Mouse (Mus musculus) central nervous system, embryonic 14 days (tissue): ENCODE measurements around the gene Tctex1d2. TPM values are rescaled to one million over a fixed set of nuclear protein-coding genes. Genes with fewer than 3 reads are reported as not detected.

Experiments
- polyA plus RNA-seq: library from polyadenylated mRNA; depleted of rRNA; stranded (reverse); fragments of >200 nt; gene quantifications from 2 replicates; pipeline ENCODE4 v1.2.3, GENCODE M21; 2012; rRNA removed

The Tctex1d2 gene
- 21.1 and 23.7 TPM in 2 replicates for polyA plus RNA-seq

GRCm38 (mm10) chr16:32419517-32420483 lies at the start of gene Tctex1d2:
Gene Tctex1d2, plus strand, starts transcription at chr16:32419702.

GRCm38 (mm10) chr16:32400267-32400666 lies 19.2 kb upstream of the Tctex1d2 start, which contains the start of gene Tm4sf19:
Gene Tm4sf19, plus strand, starts transcription at chr16:32400506.

GRCm38 (mm10) chr16:32430474-32431046 lies 11.1 kb downstream of the Tctex1d2 start, which contains the start of gene Pcyt1a:
Gene Pcyt1a, plus strand, starts transcription at chr16:32430921.

Other genes starting within 250 kb of the Tctex1d2 start
- not detected in 2 replicates for gene Bex6, start 239.9 kb upstream of the Tctex1d2 start, polyA plus RNA-seq
- gene Fbxo45, start 172.5 kb upstream of the Tctex1d2 start, polyA plus RNA-seq, result 23.2 and 24.9 TPM in 2 replicates
- 12.2 and 12.4 TPM in 2 replicates for gene Wdr53, start 172.5 kb upstream of the Tctex1d2 start, polyA plus RNA-seq
- gene Smco1, start 148.2 kb upstream of the Tctex1d2 start, polyA plus RNA-seq, result 0.04 TPM in 1 of 2 replicates, not detected in the other
- gene Rnf168, start 142.2 kb upstream of the Tctex1d2 start, polyA plus RNA-seq, result 15.6 and 16.4 TPM in 2 replicates
- 25.2 and 26.6 TPM in 2 replicates for gene Ubxn7, start 87.4 kb upstream of the Tctex1d2 start, polyA plus RNA-seq
- gene Tm4sf19, start 19.2 kb upstream of the Tctex1d2 start, polyA plus RNA-seq, result 0.06 and 0.09 TPM in 2 replicates
- gene Pcyt1a, start 11.2 kb downstream of the Tctex1d2 start, polyA plus RNA-seq, result 29.9 and 30.6 TPM in 2 replicates
- 0.06 and 0.09 TPM in 2 replicates for gene Slc51a, start 68.2 kb downstream of the Tctex1d2 start, polyA plus RNA-seq
- gene Zdhhc19, start 76.6 kb downstream of the Tctex1d2 start, polyA plus RNA-seq, result 0.11 TPM in 1 of 2 replicates, not detected in the other
- gene Tfrc, start 189.2 kb downstream of the Tctex1d2 start, polyA plus RNA-seq, result 55.0 and 59.8 TPM in 2 replicates
- gene Tnk2, start 224.2 kb downstream of the Tctex1d2 start, polyA plus RNA-seq, result 99.3 and 105 TPM in 2 replicates